Mouse (Mus musculus) stomach, postnatal 0 days (tissue): ENCODE results near the gene Fbxo4. TPM values are rescaled to one million over a fixed set of nuclear protein-coding genes. Genes with fewer than 3 reads are reported as not detected.

Experiments
- ATAC-seq: fragments of 200-750 bp; cut with Nextera tagmentation; 2 replicates; pipeline ENCODE4 v1.8.0; 2017; ENCODE audit not compliant: low FRiP score, low TSS enrichment
- DNase-seq: peaks from one replicate; pipeline ENCODE4 v3.0.0-alpha.2; 2016; ENCODE audit warnings: low spot score
- H3K27ac ChIP-seq: fragments of 300-500 bp; sonication (generic); replicated peaks from 2 replicates; pipeline ENCODE4 v1.5.1; 2014; ENCODE audit warnings: mild to moderate bottlenecking, control low read depth
- H3K27me3 ChIP-seq: fragments of 300-500 bp; sonication (generic); 2 replicates; pipeline ENCODE4 v1.6.1; 2014; ENCODE audit warnings: low read length; ENCODE audit not compliant: control insufficient read depth, insufficient read depth
- H3K36me3 ChIP-seq: fragments of 300-500 bp; sonication (generic); 2 replicates; pipeline ENCODE4 v1.6.1; 2014; ENCODE audit warnings: low read length, mixed read lengths; ENCODE audit not compliant: control insufficient read depth, insufficient read depth
- H3K4me1 ChIP-seq: fragments of 300-500 bp; sonication (generic); replicated peaks from 2 replicates; pipeline ENCODE4 v1.6.1; 2014; ENCODE audit warnings: antibody characterized with exemption; ENCODE audit not compliant: control insufficient read depth, insufficient read depth
- H3K4me2 ChIP-seq: fragments of 300-500 bp; sonication (generic); replicated peaks from 2 replicates; pipeline ENCODE4 v1.6.1; 2014; ENCODE audit warnings: low read depth, mild to moderate bottlenecking, control low read depth, moderate library complexity
- H3K4me3 ChIP-seq: fragments of 300-500 bp; sonication (generic); 2 replicates; pipeline ENCODE4 v1.5.1; 2014; ENCODE audit warnings: low read depth, low read length, control low read depth
- H3K9ac ChIP-seq: fragments of 300-500 bp; sonication (generic); 2 replicates; pipeline ENCODE4 v1.6.1; 2014; ENCODE audit warnings: mild to moderate bottlenecking, low read length, control low read depth, mixed read lengths
- H3K9me3 ChIP-seq: fragments of 300-500 bp; sonication (generic); 2 replicates; pipeline ENCODE4 v1.6.1; 2016; ENCODE audit warnings: low read length; ENCODE audit not compliant: control insufficient read depth
- CTCF ChIP-seq: IDR thresholded peaks from 2 replicates; pipeline ENCODE4 v1.5.1; 2016; ENCODE audit warnings: antibody characterized with exemption, low read depth, mild to moderate bottlenecking, moderate library complexity
- EP300 ChIP-seq: optimal IDR thresholded peaks from 2 replicates; pipeline ENCODE3; 2016; ENCODE audit warnings: antibody characterized with exemption
- WGBS: fragments of 180-500 bp; shearing (Covaris S2); extraction: QIAGEN DNeasy Blood & Tissue Kit; methylation state at CpG from one replicate; pipeline ENCODE4 v1.1.7; 2014; 5-methylcytosine and 5-hydroxymethylcytosine counted together
- polyA plus RNA-seq: library from polyadenylated mRNA; unstranded; fragments of >200 nt; fragmentation: Nextera tagmentation; extraction: Ambion mirVana; gene quantifications from 2 replicates; pipeline ENCODE4 v1.2.1, GENCODE M21; 2015

The Fbxo4 gene
- polyA plus RNA-seq, 1 experiment from 2014 or later = 17.3 TPM

- DNase-seq = no peak
- H3K27ac ChIP-seq = no peak overlapping the region
Measured at GRCm38 (mm10) chr15:3970193-3970592, 9.2 kb downstream of the Fbxo4 start.

GRCm38 (mm10) chr15:3969743-3970142, 9.6 kb downstream of the Fbxo4 start:
- no peaks in the 10 kb centered on the region for H3K4me1 ChIP-seq
- no peak for TF ChIP-seq EP300
- TF ChIP-seq CTCF = no peak
- H3K9me3 ChIP-seq = no peaks in the 10 kb centered on the region
- no peak overlapping the region for H3K9ac ChIP-seq
- DNase-seq (no peak), ATAC-seq (no peak)
- no peak overlapping the region for H3K27ac ChIP-seq
- no peaks in the 10 kb centered on the region for H3K27me3 ChIP-seq
- WGBS = 80% methylated on average over 14 of the region's 14 CpGs
- 0 out of 2 replicates have a peak, but pooled peaks cover 4% of the 10 kb centered on the region for H3K36me3 ChIP-seq
- H3K4me3 ChIP-seq = no peak overlapping the region
- no peak overlapping the region for H3K4me2 ChIP-seq

More at GRCm38 (mm10) chr15:3970193-3970592, 9.2 kb downstream of the Fbxo4 start:
- Histone ChIP-seq H3K4me2 (no peak overlapping the region), H3K27me3 (no peaks in the 10 kb centered on the region), H3K9me3 (no peaks in the 10 kb centered on the region), H3K4me1 (no peaks in the 10 kb centered on the region), H3K36me3 (0 out of 2 replicates have a peak, but pooled peaks cover 4% of the 10 kb centered on the region), H3K9ac (no peak overlapping the region), H3K4me3 (no peak overlapping the region)
- WGBS = 92% methylated on average over 6 of the region's 6 CpGs
- no peak for TF ChIP-seq CTCF
- no peak for ATAC-seq

- Histone ChIP-seq H3K27me3 (no peaks in the 10 kb centered on the region), H3K27ac (no peak overlapping the region), H3K4me3 (no peak overlapping the region), H3K36me3 (no peaks in the 10 kb centered on the region), H3K4me1 (no peaks in the 10 kb centered on the region), H3K4me2 (no peak overlapping the region), H3K9ac (no peak overlapping the region), H3K9me3 (no peaks in the 10 kb centered on the region)
- no peak for DNase-seq
- 71% methylated on average over 8 of the region's 8 CpGs for WGBS
- no peak for ATAC-seq
- TF ChIP-seq CTCF (no peak), EP300 (no peak)
Measured at GRCm38 (mm10) chr15:3962251-3962650, 17.1 kb downstream of the Fbxo4 start.

- no peak overlapping the region for H3K27ac ChIP-seq
- no peak overlapping the region for H3K4me3 ChIP-seq
- no peaks in the 10 kb centered on the region for H3K27me3 ChIP-seq
- ATAC-seq = no peak
- no peak overlapping the region for H3K4me2 ChIP-seq
- H3K36me3 ChIP-seq = no peaks in the 10 kb centered on the region
- no peak for TF ChIP-seq EP300
- no peak for TF ChIP-seq CTCF
- no peaks in the 10 kb centered on the region for H3K4me1 ChIP-seq
- H3K9ac ChIP-seq = no peak overlapping the region
- H3K9me3 ChIP-seq = no peaks in the 10 kb centered on the region
- WGBS = 55% methylated on average over 1 of the region's 1 CpGs
- DNase-seq = no peak
Measured at GRCm38 (mm10) chr15:3960094-3960493, 19.3 kb downstream of the Fbxo4 start.

- no peak overlapping the region for H3K4me3 ChIP-seq
- no peaks in the 10 kb centered on the region for H3K27me3 ChIP-seq
- peak; percentile 33 for DNase-seq
- TF ChIP-seq CTCF = peak; percentile 84
- TF ChIP-seq EP300 = no peak
- no peaks in the 10 kb centered on the region for H3K4me1 ChIP-seq
- H3K9me3 ChIP-seq = no peaks in the 10 kb centered on the region
- H3K27ac ChIP-seq = no peak overlapping the region
- no peak overlapping the region for H3K4me2 ChIP-seq
- no peak overlapping the region for H3K9ac ChIP-seq
- ATAC-seq = no peak
- WGBS = 19% methylated on average over 4 of the region's 4 CpGs
- H3K36me3 ChIP-seq = no peaks in the 10 kb centered on the region
Measured at GRCm38 (mm10) chr15:3957982-3958381, 21.4 kb downstream of the Fbxo4 start.

- 82% methylated on average over 2 of the region's 2 CpGs for WGBS
- DNase-seq (no peak), ATAC-seq (no peak)
- H3K4me3 ChIP-seq = no peak overlapping the region
- no peaks in the 10 kb centered on the region for H3K27me3 ChIP-seq
- no peaks in the 10 kb centered on the region for H3K4me1 ChIP-seq
- no peaks in the 10 kb centered on the region for H3K36me3 ChIP-seq
- H3K9me3 ChIP-seq = no peaks in the 10 kb centered on the region
- no peak overlapping the region for H3K9ac ChIP-seq
- no peak overlapping the region for H3K4me2 ChIP-seq
- H3K27ac ChIP-seq = no peak overlapping the region
- TF ChIP-seq CTCF = no peak
- no peak for TF ChIP-seq EP300
Measured at GRCm38 (mm10) chr15:3954971-3955370, 24.4 kb downstream of the Fbxo4 start.
